Mouse (Mus musculus) cerebellum, adult 11 months (tissue): Measurements from ENCODE around the gene Sys1.

Source experiments
- DNase-seq: peaks from one replicate; pipeline ENCODE4 v3.0.0; 2022

Sys1 gene

DNA sequence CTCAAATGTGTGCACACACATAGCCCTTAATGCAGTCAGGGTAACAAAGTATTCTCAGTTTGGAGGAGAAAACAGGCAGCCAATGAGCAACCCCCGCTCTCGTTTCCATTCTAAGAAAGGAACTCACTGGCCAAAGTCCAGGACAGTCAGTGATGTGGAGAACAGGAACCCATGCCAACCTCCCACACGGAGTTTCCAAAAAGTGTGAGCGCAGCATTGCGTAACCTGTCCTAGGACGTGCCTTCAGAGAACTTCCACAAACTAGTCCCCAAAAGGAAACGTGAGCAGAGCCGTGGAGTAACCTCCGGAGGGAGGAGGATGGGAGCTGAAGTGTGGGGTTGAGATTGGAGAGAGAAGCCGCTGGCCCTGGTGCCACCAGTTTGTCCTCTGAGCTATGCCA, 1.9 kb upstream of the Sys1 start:
- DNase-seq, result no peak

DNA sequence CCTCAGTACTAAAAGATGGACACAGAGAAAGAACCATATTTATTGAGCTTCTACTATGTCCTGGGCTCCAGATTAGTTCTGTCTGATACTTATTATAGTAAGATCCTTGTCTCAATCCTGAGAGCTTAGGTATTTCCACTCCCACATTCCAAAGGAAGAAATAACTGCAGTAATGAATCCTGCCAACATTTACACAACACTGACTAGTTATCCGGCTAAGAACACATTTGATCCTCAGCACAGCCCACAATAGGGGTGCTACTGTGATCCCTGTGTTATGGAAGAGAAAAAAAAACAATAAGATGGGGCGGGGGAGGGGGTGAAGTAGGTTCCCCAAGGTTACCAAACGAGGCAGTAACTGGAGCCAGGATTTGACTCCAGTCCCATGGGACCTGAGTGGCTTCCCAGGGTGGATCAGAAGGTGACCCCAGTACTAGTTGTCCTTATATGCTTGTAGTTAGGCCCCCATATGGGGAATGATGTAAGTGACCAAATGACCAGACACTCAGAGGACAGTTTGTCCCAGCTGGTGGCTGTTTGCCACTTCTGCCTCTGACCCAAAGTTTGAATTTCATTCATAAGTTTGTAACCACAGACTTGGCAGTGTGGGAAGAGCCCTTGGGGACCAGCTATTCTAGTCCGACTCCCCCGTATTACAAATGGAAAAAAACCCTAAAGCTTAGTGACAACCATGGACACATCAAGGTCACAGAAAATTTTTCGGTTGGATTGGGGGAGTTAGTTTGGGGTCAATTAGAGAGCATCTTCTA, 1.2 kb upstream of the Sys1 start:
- no peak for DNase-seq

DNA sequence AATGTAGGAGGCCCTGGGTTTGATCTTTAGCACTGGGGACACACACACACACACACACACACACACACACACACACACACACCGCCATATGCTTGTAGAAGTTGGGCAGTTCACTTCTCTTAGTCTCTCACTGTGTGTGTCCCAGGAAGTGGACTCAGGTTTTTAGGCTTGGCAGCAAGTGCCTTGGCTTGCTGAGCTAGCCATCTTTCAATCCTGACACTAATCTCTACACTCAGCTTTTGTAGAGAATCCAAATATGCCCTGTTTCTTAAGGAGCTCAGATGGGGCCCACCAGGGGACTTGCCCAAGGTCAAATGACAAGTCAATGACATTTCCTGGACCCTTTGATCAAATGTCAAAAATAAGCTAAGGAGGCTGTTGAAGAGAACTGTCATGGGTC, 351 bp upstream of the Sys1 start:
- DNase-seq, result no peak

DNA sequence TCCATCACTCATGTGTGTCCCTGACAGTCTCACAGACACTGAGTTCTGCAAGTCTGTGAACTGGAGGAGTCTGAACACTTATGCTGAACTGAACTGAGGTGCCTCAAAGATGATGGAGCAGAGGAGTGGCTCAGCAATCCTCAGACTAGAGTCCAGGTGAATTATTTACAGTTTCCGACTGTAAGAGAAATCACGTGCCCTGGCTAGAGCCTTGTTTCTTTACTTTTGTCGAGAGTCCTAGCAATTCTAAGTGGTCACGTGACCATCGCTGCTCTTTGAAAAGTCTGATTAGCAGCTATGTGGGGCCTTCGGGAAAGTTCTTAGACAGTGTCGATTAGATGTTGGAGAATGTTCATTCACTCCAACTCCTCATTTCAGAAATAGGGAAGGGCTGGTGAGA, 1.2 kb downstream of the Sys1 start:
- no peak for DNase-seq

DNA sequence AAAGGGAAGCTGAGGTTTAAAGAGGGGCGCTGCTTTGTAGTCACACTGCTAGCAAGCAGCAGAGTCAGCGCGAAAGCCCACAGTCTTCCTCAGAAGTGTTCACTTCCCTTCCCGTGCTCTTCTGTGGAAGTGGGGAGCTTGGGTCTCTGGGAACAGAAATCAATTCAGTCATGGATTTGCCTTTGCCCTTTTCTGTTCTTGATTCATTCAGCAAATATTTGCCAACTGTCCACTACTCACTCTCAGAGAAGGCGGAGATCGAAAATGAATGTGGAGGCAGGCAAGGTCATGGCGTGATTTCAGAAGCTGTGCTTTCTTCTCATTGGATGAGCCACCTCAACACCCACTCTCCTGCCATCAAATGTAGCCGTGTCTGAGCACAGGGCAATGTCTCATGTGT, 1.8 kb downstream of the Sys1 start:
- no peak for DNase-seq

DNA sequence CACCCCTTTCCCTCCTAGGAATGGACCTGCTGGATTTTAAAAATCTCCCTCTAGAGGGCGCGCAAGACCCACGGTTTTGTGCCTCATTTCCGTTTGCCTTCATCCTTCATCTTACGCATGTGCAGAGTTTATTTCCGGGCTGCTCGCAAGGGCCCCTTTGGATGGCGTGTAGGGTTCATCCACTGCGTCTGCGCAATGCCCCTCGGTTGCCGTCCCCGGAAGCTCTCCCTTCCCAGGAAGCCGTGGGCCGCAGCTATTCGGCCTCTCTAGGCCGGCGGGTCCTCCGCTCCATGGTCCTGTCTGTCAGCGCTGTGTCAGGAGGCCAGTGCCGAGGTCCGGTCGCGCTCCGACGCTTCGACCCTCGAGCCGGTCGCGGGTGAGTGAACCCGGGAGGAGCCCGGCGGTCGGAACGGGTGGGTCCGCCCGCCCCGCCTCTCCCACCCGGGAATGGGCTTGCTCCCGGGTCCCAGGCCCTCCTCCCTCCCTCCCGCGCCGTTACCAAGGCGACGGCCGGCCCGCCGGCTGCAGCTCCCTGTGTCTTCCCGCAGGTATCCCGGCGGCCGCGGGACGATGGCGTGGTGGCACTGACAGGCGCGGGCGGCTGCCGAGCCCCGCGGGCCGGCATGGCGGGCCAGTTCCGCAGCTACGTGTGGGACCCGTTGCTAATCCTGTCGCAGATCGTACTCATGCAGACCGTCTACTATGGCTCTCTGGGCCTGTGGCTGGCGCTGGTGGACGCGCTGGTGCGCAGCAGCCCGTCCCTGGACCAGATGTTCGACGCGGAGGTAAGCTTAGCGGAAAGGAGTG, 4.2 kb downstream of the Sys1 start, which contains the start of gene Gm20458:
TSS of gene Gm20458 (plus strand) at position 223 of the 807 bp plus-strand sequence.
- DNase-seq, result peak; percentile 97

DNA sequence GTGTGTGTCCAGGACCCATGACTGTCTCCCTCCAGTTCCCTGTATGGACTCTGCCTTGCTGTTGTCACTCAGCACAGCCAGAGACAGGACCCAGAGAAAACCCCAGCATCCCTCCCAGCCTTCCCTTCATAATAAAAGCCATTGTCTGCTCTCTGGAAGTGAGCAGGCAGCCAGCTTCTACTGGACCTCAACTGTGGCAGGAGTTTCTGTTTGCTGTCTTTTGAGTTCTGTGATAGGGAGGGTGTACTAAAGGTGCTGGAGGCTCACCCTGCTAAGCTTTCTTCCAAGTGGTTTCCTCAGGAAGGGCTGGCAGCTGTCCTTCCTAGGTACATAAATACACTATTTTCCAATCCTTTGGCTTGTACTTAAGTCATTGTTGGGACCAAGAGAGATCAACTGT, 8.4 kb downstream of the Sys1 start:
- DNase-seq, result no peak

DNA sequence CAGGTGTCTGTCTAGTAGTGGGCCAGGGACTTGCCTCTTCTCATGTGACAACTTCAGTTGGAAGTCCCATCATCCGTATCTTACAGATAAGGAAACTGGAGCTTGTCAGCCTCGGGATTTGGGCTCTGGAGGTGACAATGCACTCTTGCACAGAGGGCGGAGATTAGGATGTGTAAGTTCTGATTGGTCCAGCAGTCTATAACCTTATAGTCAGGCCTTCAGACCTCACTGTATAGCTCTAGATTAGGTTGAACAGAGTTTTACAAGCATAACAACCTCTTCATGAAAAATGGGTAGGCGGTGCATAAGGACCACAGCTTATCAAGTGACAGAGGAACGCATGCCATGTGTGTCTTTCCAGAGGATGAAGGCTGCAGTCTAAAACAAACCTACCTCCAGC, 10.0 kb downstream of the Sys1 start:
- no peak for DNase-seq

DNA sequence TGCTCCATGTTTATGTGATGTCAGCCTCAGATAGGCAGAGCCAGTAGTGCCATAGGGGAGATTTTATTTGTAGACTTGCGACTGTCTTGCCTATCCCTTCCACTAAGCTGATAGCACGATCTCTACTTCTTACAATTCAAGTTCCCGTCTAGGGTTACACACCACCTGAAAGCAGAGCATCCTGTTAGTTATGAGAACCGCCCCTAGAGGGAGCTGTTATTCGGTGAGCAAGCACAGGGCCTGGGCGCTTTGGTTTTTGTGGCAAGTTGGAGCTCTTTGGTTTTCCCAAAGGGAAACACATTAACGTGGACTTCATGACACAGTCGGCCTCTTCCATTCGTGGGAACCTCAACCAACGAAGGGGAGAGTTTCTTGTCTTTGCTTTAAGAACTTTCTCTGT, 13.5 kb downstream of the Sys1 start:
- no peak for DNase-seq

DNA sequence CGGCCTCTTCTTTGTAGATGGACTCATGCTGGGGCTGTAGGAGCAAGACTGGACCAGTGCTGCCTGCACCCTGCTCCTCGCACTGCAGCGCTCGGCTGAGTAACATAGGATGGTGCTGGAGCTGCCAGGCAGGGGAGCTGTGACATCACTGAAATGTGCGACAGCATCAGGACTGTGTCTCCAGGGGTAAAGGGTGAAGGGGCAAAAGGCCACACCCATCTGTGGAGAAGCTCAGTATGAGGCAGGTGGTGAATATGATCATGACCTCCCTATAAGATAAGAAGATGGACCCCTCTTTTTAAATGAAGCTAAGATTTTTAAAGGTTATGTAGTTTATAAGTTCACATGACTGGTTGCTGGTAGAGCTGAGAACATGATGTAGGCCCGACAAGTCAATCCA, 16.9 kb downstream of the Sys1 start, which contains the start of gene Trp53tg5:
TSS of gene Trp53tg5 (minus strand) at position 101 of the 400 bp plus-strand sequence.
- no peak for DNase-seq

DNA sequence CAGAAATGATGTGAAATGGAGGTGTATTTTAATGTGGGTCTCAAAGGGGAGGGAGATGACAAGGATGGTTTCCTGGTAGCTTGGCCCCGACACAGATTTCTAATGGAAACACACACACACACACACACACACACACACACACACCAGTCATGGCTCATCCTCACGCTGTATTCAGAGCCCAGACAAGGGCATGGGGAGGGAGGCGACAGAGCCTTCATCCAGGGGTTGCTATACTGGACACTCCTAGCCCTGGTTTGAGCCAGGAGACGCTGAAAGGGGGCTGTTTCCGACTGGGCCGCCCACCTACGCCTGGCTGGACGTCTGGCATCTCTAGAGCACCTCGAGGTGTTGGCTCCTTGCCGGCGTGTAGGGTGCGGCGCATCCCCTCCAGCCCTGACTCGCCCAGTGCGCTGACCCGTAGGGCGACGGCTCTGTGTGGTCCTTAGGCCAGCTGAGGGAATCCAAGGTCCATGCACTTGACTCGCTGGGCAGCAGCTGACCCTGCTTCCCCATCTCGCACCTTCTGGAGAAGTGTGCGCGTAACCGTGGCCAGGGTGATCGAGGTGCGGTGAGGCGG, 29.0 kb downstream of the Sys1 start, which contains the start of gene Dbndd2:
TSS of gene Dbndd2 (plus strand) at position 426 of the 577 bp plus-strand sequence.
- no peak for DNase-seq

DNA sequence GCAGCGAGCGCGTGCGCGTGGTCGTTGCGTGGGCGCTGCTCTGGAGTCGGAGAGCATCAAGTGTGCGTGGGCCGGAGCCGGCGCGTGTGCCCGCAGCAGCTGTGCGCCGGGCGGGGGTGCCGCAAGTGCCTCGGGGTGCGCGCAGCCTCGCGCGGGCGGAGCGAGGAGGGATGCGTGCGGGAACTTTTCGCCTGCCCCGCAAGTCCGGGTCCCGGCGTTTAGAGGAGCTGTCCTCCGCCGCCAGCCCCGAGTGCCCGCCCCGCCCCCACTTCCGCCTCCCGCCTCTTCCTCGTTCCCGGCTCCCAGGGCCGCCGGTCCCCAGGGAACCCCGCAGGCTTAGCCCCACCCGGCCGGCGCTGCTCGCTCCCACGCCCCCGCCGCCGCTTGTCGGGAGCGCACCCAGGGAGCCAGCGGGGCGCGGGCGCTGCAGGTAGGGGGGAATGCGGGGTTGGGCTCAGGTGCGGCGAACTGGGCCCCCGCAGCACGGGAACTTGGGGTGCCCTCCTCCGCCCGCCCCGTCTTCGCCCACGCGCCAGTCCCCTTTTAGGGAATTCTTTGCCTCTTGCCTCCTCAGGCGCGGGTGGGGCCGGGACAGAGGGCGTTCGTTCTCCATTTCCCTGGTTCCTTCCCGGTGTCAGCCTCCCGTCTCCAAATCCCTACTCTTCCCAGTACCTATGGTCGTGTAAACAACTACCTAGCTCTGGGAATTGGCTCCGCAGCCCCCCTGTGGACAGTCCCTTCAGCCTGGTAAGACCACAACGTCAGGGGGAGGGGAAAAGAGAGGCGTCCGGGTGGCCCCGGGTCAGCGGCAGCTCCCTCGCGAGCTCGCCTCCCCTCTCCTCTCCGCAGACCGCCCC, 29.7 kb downstream of the Sys1 start:
- peak; percentile 74 for DNase-seq

DNA sequence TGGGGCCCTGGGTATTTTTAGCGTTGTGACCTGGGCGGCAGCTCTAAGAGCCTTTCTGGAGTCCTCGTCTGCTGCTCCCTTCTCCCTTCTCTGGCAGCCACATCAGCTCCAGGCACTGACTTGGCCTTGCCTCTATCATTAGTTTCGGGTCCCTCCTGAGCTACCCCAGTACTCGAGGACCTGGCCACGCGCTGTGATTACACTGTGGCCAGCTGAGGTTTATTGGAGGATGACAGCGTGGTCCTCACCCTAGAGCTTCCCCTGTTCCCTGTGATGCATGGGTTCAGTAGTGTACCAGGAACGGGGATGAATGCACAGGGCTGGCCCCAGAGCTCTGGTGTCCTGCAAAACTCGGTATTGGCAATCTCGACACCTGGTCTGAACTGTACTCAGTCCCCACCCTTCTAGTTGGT, 30.4 kb downstream of the Sys1 start:
- no peak for DNase-seq

DNA sequence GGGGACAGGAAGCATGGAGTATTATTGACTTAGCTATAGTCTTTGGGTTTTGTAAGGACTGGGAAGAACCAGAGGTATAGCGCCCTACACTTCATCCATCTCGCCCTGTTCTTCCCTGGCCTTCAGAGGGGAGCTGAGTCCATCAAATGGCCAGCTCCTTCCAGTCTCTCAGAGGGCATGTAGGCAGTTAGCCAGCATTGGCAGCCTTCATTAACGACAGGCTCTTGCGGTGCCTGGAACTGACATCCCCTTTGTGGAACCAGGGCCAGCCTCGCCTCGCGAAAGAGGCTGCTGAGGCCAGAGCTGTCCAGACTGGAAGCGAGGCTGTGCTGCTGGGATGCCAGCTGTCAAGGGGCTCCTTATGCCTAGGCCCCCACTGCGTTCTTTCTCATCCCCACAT, 31.0 kb downstream of the Sys1 start:
- peak; percentile 73 for DNase-seq

DNA sequence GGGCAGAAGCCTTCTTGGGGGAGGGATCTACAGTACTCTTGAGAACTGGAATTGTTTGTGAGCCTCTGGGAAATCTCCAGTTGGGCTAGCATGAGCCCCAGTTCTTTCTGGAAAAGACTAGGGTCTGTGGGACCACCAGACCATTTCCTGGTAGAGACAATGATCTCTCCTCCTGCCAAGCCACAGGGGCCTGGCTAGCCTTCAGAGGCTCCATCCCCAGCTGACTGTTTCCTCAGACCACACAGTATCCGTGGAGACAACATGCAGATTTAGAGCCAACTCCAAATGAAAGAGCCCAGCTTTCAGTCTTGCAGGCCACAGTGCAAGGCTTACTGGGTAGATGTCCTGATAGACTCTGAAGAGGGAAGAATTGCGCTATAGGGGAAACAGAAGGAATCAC, 37.4 kb downstream of the Sys1 start:
- no peak for DNase-seq

DNA sequence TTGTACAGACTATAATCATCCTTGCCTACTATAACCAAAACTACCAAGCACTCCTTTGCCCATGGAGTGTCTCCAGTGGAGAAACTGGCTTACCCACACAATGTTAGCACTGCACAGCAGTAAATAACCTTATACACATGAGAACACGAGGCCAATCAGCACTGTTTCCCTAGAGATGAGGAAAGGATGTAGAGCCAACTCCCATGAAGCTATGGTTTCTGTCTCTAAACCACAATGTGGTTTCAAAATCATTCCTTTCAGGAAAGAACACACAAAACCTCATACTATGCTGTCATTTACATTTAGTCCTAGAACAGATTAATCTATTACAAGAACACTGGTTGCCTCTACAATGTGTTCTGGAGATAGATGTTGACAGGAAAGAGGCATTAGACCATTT, 39.6 kb downstream of the Sys1 start:
- no peak for DNase-seq

DNA sequence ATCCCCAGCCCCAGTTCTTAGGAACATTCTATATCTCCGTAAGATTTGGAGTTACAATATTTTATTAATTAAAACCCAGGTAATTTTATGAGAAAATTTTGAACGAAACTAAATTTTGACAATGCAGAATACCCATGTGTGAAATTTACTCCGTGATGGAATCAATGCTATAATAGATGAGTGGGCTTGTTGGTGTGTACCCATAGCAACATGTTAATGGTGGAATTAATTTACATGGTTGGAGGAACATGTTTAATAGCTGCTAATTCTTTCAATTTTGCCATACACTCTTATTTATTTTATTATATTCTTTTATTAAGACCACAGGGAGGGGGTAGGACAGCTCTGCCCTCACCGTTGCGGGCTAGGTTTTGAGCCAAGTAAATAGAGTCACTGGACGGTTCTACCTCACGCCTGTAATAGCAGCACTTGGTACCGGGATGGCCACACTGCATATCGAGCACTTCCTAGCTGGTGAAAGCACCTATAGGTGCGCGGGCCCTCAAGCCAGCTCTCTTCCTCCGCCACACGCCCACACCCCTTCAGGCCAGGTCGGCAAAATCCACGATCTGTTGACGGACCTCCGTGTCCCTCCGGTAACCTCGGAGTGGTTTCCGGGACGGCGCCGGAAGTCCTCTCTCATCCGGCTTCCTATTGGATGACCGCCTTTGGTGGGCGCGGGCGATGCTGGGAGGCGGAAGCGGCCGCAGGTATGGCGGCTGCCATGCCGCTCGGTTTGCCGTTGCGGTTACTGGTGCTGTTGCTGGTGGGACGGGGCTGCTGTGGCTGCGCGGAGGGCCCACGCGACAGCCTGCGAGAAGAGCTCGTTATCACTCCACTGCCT, 40.3 kb downstream of the Sys1 start, which contains the start of gene Pigt:
TSS of gene Pigt (plus strand) at position 674 of the 844 bp plus-strand sequence.
- DNase-seq, result peak; percentile 83

DNA sequence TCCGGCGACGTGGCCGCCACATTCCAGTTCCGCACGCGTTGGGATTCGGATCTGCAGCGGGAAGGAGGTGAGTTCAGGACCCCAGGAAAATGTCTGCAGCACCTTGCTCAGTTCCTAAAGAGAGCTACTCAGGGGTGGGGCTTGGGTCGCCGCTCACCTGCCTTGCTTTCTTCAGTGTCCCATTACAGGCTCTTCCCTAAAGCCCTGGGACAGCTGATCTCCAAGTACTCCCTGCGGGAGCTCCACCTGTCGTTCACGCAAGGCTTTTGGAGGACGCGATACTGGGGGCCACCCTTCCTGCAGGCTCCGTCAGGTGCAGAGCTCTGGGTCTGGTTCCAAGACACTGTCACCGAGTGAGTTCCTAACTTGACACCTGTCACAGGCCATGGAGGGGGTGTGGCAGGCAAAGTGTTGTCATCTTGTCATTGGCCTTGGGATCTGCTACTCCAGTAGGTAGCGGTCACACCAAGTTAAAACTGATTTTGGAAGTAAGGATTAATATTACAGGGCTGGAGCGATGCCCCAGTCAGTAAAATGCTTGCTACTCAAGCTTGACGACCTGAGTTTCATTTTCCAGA, 41.0 kb downstream of the Sys1 start:
- DNase-seq, result no peak

DNA sequence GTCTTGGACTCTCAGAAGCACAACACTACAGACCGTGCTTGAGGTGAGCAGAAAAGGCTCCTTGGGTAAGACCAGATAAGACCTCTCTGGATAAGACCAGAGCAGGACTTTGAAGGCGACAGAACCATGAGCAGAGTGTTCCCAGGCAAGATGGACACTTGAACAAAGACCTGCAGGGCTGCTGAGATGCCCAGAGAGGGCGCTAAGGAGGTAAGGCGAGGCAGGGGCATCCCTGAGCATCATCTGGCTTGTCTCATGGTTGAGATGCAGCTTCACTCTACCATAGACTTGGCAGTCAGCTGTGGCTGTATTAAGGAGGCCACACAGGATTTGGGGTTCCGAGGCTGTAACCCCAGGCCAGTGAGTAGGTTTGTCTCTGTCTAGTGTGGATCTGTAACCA, 42.6 kb downstream of the Sys1 start:
- DNase-seq, result no peak

DNA sequence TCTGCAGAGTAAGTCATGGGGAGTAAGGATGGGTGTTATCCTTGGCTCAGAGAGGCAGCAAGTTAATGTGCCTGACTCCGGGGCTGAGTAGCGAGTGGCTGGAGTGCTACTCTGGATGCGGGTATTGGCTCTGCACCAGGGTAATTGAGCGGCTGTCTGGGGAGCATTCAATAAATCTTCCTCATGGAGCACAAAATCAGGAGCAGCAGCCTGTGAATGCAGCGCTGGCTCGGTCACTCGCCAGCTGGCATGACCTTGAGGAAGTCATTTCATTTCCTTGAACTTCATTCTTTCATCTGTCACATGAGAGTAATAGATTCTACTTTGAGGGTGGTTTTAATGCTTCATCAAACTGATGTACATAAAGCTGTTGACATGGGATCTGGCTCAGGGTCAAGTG, 43.7 kb downstream of the Sys1 start:
- DNase-seq, result no peak

DNA sequence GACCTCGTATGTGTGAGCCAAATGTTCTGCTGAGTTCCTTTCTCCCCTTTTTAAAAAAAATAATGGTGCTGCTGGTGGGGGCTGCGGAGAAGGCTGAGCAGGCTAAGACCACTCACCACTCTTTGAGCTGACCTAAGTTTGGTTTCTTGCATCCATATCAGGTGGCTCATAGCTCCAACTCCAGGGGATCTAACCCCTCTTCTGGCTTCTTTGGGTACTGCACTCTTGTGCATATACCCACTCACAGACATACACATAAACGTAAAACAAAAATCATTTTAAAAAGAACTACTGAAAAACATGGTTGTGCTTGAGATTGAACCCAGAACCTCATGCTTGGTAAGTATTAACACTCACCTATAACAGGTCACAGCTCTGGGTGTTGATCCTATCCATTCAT, 48.2 kb downstream of the Sys1 start:
- DNase-seq, result no peak
